In genomic region chr4:113763684-113764083, GRCm38 (mm10) we compare ENCODE assay signal across 31 mouse cellular contexts.
"Had no signal": no experiment of that assay in that cellular context is flagged by ENCODE, and none has a peak within 500 bp of the region (broad histone marks: within the 10 kb centered on the region; RNA-seq: fewer than 3 reads in every experiment).

No protein-coding gene starts in this region.

- H3K36me3 ChIP-seq: limb, embryonic 10.5 days; limb, embryonic 12.5 days; limb, embryonic 13.5 days; limb, embryonic 15.5 days; liver, embryonic 12.5 days; liver, embryonic 13.5 days; liver, embryonic 15.5 days; lung, embryonic 15.5 days; midbrain, embryonic 10.5 days; midbrain, embryonic 12.5 days; midbrain, embryonic 13.5 days; midbrain, embryonic 15.5 days had no signal

- H3K27me3 ChIP-seq: limb, embryonic 12.5 days; limb, embryonic 13.5 days; limb, embryonic 15.5 days; liver, embryonic 12.5 days; liver, embryonic 13.5 days; liver, embryonic 15.5 days; lung, embryonic 15.5 days; megakaryocyte, embryonic 14.5 days; midbrain, embryonic 12.5 days; midbrain, embryonic 13.5 days; midbrain, embryonic 15.5 days had no signal

- H3K4me2 ChIP-seq: limb, embryonic 12.5 days; limb, embryonic 13.5 days; limb, embryonic 15.5 days; liver, embryonic 11.5 days; liver, embryonic 12.5 days; liver, embryonic 13.5 days; liver, embryonic 15.5 days; lung, embryonic 14.5 days; lung, embryonic 15.5 days; midbrain, embryonic 11.5 days; midbrain, embryonic 12.5 days; midbrain, embryonic 13.5 days; midbrain, embryonic 15.5 days had no signal

- ATAC-seq: liver, embryonic 12.5 days; liver, postnatal 0 days; lung, postnatal 0 days; midbrain, embryonic 13.5 days; midbrain, embryonic 15.5 days; midbrain, embryonic 16.5 days had no signal

- H3K9me3 ChIP-seq: limb, embryonic 10.5 days; limb, embryonic 15.5 days; liver, embryonic 12.5 days; liver, embryonic 13.5 days; liver, embryonic 15.5 days; megakaryocyte, embryonic 14.5 days had no signal

- H3K4me3 ChIP-seq: limb, embryonic 10.5 days; limb, embryonic 12.5 days; limb, embryonic 13.5 days; limb, embryonic 15.5 days; liver, embryonic 12.5 days; liver, embryonic 13.5 days; liver, embryonic 15.5 days; lung, embryonic 15.5 days; megakaryocyte, embryonic 14.5 days; midbrain, embryonic 10.5 days; midbrain, embryonic 12.5 days; midbrain, embryonic 13.5 days; midbrain, embryonic 15.5 days; myocyte had no signal

- H3K4me1 ChIP-seq: limb, embryonic 10.5 days; limb, embryonic 12.5 days; limb, embryonic 13.5 days; limb, embryonic 15.5 days; liver, embryonic 12.5 days; liver, embryonic 13.5 days; liver, embryonic 15.5 days; lung, embryonic 15.5 days; megakaryocyte, embryonic 14.5 days; midbrain, embryonic 10.5 days; midbrain, embryonic 12.5 days; midbrain, embryonic 13.5 days; midbrain, embryonic 15.5 days had no signal

- DNase-seq: left cerebral cortex, postnatal 4 days; liver; liver, embryonic 13.5 days; liver, postnatal 0 days; lung, adult 18-20 months; lung, adult 2 months; lung, embryonic 14.5 days; lung, postnatal 10 days; lung, postnatal 14 days; lung, postnatal 36 days; lung, postnatal 4 days; midbrain, embryonic 14.5 days had no signal

- H3K27ac ChIP-seq: limb, embryonic 10.5 days; limb, embryonic 12.5 days; limb, embryonic 13.5 days; limb, embryonic 15.5 days; liver, embryonic 12.5 days; liver, embryonic 13.5 days; liver, embryonic 14.5 days; liver, embryonic 15.5 days; lung, embryonic 15.5 days; macrophage; midbrain, embryonic 10.5 days; midbrain, embryonic 12.5 days; midbrain, embryonic 13.5 days; midbrain, embryonic 15.5 days had no signal

- H3K9ac ChIP-seq: limb, embryonic 12.5 days; limb, embryonic 13.5 days; limb, embryonic 15.5 days; liver, embryonic 12.5 days; liver, embryonic 13.5 days; liver, embryonic 14.5 days; liver, embryonic 15.5 days; liver, postnatal 0 days; lung, embryonic 14.5 days; lung, embryonic 15.5 days; midbrain, embryonic 12.5 days; midbrain, embryonic 13.5 days; midbrain, embryonic 15.5 days had no signal
